Mouse (Mus musculus) neural tube, embryonic 15.5 days (tissue): ENCODE data around the gene Gm7168. TPM values are rescaled to one million over a fixed set of nuclear protein-coding genes. Genes with fewer than 3 reads are reported as not detected.
"Not testable (repeated sequence)": the region's sequence is repeated elsewhere in the genome, so short reads cannot be mapped to it uniquely, and the experiment has no call there.

Experiments used
- ATAC-seq: fragments of 200-750 bp; cut with Nextera tagmentation; 2 replicates; pipeline ENCODE4 v1.8.0; 2017; ENCODE audit warnings: mild to moderate bottlenecking, moderate TSS enrichment, moderate library complexity; ENCODE audit not compliant: low FRiP score
- H3K27ac ChIP-seq: fragments of 300-500 bp; sonication (generic); replicated peaks from 2 replicates; pipeline ENCODE4 v1.5.1; 2015; ENCODE audit warnings: mild to moderate bottlenecking, inconsistent platforms
- H3K27me3 ChIP-seq: fragments of 300-500 bp; sonication (generic); replicated peaks from 2 replicates; pipeline ENCODE4 v1.6.1; 2015; ENCODE audit warnings: inconsistent platforms
- H3K36me3 ChIP-seq: fragments of 300-500 bp; sonication (generic); 2 replicates; pipeline ENCODE4 v1.6.1; 2015; ENCODE audit warnings: inconsistent platforms
- H3K4me1 ChIP-seq: fragments of 300-500 bp; sonication (generic); 2 replicates; pipeline ENCODE4 v1.6.1; 2015; ENCODE audit warnings: inconsistent platforms
- H3K4me2 ChIP-seq: fragments of 300-500 bp; sonication (generic); 2 replicates; pipeline ENCODE4 v1.6.1; 2015; ENCODE audit warnings: inconsistent platforms, mild to moderate bottlenecking, moderate library complexity
- H3K4me3 ChIP-seq: fragments of 300-500 bp; sonication (generic); replicated peaks from 2 replicates; pipeline ENCODE4 v1.5.1; 2015; ENCODE audit warnings: mild to moderate bottlenecking, inconsistent platforms
- H3K9ac ChIP-seq: fragments of 300-500 bp; sonication (generic); replicated peaks from 2 replicates; pipeline ENCODE4 v1.6.1; 2015; ENCODE audit warnings: mild to moderate bottlenecking, inconsistent platforms
- H3K9me3 ChIP-seq: fragments of 300-500 bp; sonication (generic); replicated peaks from 2 replicates; pipeline ENCODE4 v1.6.1; 2016; ENCODE audit warnings: inconsistent platforms
- WGBS: fragments of 180-500 bp; shearing (Covaris S2); methylation state at CpG from one replicate; pipeline ENCODE4 v1.1.7; 2015; ENCODE audit warnings: mixed read lengths; 5-methylcytosine and 5-hydroxymethylcytosine counted together
- polyA plus RNA-seq: library from polyadenylated mRNA; unstranded; fragments of >200 nt; fragmentation: Nextera tagmentation; extraction: Ambion mirVana; gene quantifications from 2 replicates; pipeline ENCODE4 v1.2.1, GENCODE M21; 2015

The Gm7168 gene
- polyA plus RNA-seq, result not detected in 2 replicates

GRCm38 (mm10) chr17:13948073-13948472, at the start of gene Gm7168:
Gene Gm7168 (plus strand): TSS chr17:13948373.
- not testable (repeated sequence) for H3K4me3 ChIP-seq, H3K27me3 ChIP-seq, H3K36me3 ChIP-seq, H3K4me2 ChIP-seq, H3K9ac ChIP-seq, H3K4me1 ChIP-seq, H3K9me3 ChIP-seq, ATAC-seq, H3K27ac ChIP-seq
- 94% methylated on average over 1 of the region's 2 CpGs for WGBS

DNA sequence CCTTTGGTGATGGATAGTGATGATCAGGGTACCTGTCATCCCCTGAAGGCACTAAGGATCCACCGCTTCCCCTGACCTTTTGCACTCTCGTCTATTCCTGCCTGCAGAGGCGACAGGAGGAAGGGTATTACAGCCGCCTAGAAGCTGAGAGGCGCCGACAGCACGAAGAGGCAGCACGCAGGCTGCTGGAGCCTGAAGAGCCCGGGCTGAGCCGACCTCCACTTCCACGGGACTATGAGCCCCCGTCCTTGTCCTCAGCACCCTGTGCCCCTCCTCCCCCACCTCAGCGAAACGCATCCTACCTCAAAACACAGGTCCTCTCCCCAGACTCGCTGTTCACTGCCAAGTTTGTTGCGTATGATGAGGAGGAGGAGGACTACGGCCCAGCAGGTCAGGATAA, 49.3 kb upstream of the Gm7168 start:
- Histone ChIP-seq H3K4me2 (no peak overlapping the region), H3K9ac (no peak overlapping the region), H3K27me3 (no peaks in the 10 kb centered on the region), H3K4me3 (no peak overlapping the region), H3K9me3 (no peaks in the 10 kb centered on the region), H3K27ac (no peak overlapping the region), H3K4me1 (no peaks in the 10 kb centered on the region), H3K36me3 (peaks cover 44% of the 10 kb centered on the region)
- no peak for ATAC-seq
- WGBS, result 94% methylated on average over 17 of the region's 17 CpGs

- Histone ChIP-seq H3K4me2 (no peak overlapping the region), H3K9me3 (no peaks in the 10 kb centered on the region), H3K27ac (no peak overlapping the region), H3K4me3 (no peak overlapping the region), H3K4me1 (no peaks in the 10 kb centered on the region), H3K9ac (no peak overlapping the region), H3K36me3 (peaks cover 48% of the 10 kb centered on the region), H3K27me3 (no peaks in the 10 kb centered on the region)
- WGBS, result 90% methylated on average over 7 of the region's 7 CpGs
- ATAC-seq, result no peak; the same call in 1 of the 2 replicates
These were observed 48.9 kb upstream of the Gm7168 start for GRCm38 (mm10) chr17:13899241-13899640.

GRCm38 (mm10) chr17:13903793-13904192, 44.4 kb upstream of the Gm7168 start:
- peaks cover 59% of the 10 kb centered on the region for H3K36me3 ChIP-seq
- 83% methylated on average over 8 of the region's 8 CpGs for WGBS
- ATAC-seq, result no peak
- no peaks in the 10 kb centered on the region for H3K27me3 ChIP-seq
- H3K9ac ChIP-seq, result no peak overlapping the region
- H3K4me1 ChIP-seq, result no peaks in the 10 kb centered on the region
- no peak overlapping the region for H3K4me3 ChIP-seq
- H3K27ac ChIP-seq, result no peak overlapping the region
- H3K9me3 ChIP-seq, result no peaks in the 10 kb centered on the region
- no peak overlapping the region for H3K4me2 ChIP-seq

DNA sequence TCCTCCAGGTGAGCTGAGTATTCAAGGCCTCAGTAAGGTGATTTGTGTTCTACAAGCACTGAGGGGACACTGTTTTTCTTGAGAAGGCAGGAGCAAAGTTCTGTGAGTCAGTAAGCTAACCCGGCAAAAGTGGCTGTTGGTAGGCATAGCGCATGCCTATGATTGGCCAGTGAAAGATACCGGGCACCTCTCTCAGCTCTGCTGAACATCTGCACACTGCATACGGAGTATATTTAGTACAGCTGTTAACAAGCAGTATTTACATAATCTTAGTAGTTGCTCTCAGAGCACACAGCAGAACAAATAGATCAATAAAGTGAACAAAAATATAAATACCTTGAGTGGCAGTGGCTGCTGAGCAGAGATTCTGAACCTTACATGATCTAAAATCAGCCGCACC, 41.1 kb upstream of the Gm7168 start:
- no peak overlapping the region for H3K4me3 ChIP-seq
- H3K27me3 ChIP-seq, result no peaks in the 10 kb centered on the region
- 94% methylated on average over 5 of the region's 5 CpGs for WGBS
- H3K4me1 ChIP-seq, result no peaks in the 10 kb centered on the region
- no peak overlapping the region for H3K9ac ChIP-seq
- no peaks in the 10 kb centered on the region for H3K9me3 ChIP-seq
- H3K4me2 ChIP-seq, result no peak overlapping the region
- peaks cover 43% of the 10 kb centered on the region for H3K36me3 ChIP-seq
- no peak for ATAC-seq
- H3K27ac ChIP-seq, result no peak overlapping the region

DNA sequence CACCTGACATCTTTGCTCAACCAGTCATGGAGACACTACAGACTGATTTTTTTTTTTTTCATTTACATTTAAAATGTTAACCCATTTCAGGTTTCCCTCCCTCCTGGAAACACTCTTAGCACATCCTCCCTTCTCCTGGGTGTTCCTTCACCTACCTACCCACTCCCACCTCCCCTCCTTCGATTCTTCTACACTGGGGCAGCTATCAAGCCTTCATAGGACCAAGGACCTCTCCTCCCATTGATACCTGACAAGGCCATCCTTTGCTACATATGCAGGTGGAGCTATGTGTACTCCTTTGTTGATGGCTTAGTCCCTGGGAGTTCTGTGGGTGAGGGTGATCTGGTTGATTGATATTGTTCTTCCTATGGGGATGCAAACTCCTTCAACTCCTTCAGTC, 40.5 kb upstream of the Gm7168 start:
- Histone ChIP-seq H3K9me3 (no peaks in the 10 kb centered on the region), H3K4me1 (no peaks in the 10 kb centered on the region), H3K27me3 (no peaks in the 10 kb centered on the region), H3K36me3 (peaks cover 42% of the 10 kb centered on the region), H3K4me2 (no peak overlapping the region), H3K27ac (no peak overlapping the region), H3K4me3 (no peak overlapping the region), H3K9ac (no peak overlapping the region)
- no peak for ATAC-seq
- WGBS, result 88% methylated on average over 1 of the region's 1 CpGs

DNA sequence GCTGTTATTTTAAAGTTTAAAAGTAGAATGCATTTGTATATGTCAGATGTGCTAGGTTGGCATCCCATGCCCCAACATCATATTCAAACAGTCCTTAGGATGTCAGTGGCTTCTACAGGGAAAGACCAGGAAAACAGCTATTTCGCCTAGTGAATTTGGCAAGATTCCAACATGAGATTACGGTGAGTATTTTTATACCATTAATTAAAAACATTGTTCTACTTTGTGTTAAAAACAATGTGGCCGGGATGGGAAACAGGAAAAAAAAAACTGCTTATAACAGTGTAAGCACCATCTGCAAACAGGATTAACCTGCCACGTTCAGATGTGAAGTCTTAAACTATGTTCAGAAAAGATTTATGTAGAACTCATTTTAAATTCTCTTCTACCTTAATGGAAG, 34.2 kb upstream of the Gm7168 start:
- Histone ChIP-seq H3K9ac (no peak overlapping the region), H3K4me2 (no peak overlapping the region), H3K27me3 (no peaks in the 10 kb centered on the region), H3K27ac (no peak overlapping the region), H3K4me1 (no peaks in the 10 kb centered on the region), H3K9me3 (no peaks in the 10 kb centered on the region), H3K4me3 (no peak overlapping the region), H3K36me3 (no peaks in the 10 kb centered on the region)
- no peak for ATAC-seq
- WGBS, result 73% methylated on average over 4 of the region's 4 CpGs

DNA sequence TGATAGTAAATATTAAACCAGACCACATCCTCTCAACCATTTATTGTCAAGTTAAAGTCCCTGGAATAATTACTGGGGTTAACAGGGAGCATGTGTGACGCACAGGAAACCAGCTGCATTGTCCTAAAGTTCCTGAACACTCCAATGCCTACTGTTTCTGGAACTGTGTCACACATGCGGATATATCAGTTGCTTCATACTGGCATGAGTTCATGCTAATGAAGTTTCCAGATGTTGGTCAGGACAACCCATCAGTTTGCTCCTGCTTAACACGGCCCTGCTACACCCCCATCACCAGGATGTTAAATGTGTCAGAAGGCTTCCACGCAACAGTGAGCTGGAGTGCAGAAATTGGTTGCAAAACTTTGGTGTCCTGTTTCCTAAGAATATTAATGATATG, 33.6 kb upstream of the Gm7168 start:
- no peak overlapping the region for H3K4me3 ChIP-seq
- H3K4me2 ChIP-seq, result no peak overlapping the region
- H3K9me3 ChIP-seq, result no peaks in the 10 kb centered on the region
- 73% methylated on average over 4 of the region's 4 CpGs for WGBS
- H3K4me1 ChIP-seq, result no peaks in the 10 kb centered on the region
- H3K27ac ChIP-seq, result no peak overlapping the region
- no peaks in the 10 kb centered on the region for H3K36me3 ChIP-seq
- H3K9ac ChIP-seq, result no peak overlapping the region
- no peaks in the 10 kb centered on the region for H3K27me3 ChIP-seq
- ATAC-seq, result no peak

- no peaks in the 10 kb centered on the region for H3K9me3 ChIP-seq
- ATAC-seq, result no peak
- H3K4me2 ChIP-seq, result no peak overlapping the region
- H3K9ac ChIP-seq, result no peak overlapping the region
- no peaks in the 10 kb centered on the region for H3K36me3 ChIP-seq
- H3K27me3 ChIP-seq, result no peaks in the 10 kb centered on the region
- WGBS, result 88% methylated on average over 2 of the region's 2 CpGs
- no peak overlapping the region for H3K27ac ChIP-seq
- H3K4me1 ChIP-seq, result no peaks in the 10 kb centered on the region
- H3K4me3 ChIP-seq, result no peak overlapping the region
These were observed 27.4 kb upstream of the Gm7168 start for GRCm38 (mm10) chr17:13920771-13921170.

DNA sequence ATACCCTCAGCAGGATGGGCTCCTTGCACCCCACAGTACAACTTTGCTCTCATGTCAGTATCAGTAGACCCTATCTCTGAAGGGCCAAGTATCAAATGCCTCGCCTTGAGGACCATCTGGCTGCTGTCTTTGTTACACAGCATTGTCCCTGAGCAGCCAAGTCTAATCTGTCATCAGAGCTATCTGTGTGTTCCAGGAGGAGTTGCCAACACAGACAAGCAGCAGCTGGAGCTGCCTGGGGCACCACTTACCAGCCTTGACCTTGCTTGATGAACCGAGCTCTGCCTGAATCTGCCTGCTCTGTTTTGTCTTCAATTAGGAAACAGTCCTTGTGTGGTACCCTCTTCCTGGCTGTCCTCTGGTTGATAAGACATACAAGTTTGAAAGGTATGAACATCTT, 24.8 kb upstream of the Gm7168 start:
- H3K4me1 ChIP-seq, result no peaks in the 10 kb centered on the region
- no peak; the same call in 1 of the 2 replicates for ATAC-seq
- no peak overlapping the region for H3K4me3 ChIP-seq
- H3K27ac ChIP-seq, result no peak overlapping the region
- no peaks in the 10 kb centered on the region for H3K9me3 ChIP-seq
- no peak overlapping the region for H3K4me2 ChIP-seq
- 54% methylated on average over 2 of the region's 2 CpGs for WGBS
- H3K36me3 ChIP-seq, result no peaks in the 10 kb centered on the region
- H3K9ac ChIP-seq, result no peak overlapping the region
- no peaks in the 10 kb centered on the region for H3K27me3 ChIP-seq

GRCm38 (mm10) chr17:13924588-13924987, 23.6 kb upstream of the Gm7168 start:
- Histone ChIP-seq H3K36me3 (no peaks in the 10 kb centered on the region), H3K4me3 (no peak overlapping the region), H3K4me2 (no peak overlapping the region), H3K9me3 (no peaks in the 10 kb centered on the region), H3K27ac (no peak overlapping the region), H3K27me3 (no peaks in the 10 kb centered on the region), H3K4me1 (no peaks in the 10 kb centered on the region), H3K9ac (no peak overlapping the region)
- ATAC-seq, result no peak
- WGBS, result 93% methylated on average over 2 of the region's 2 CpGs

- 70% methylated on average over 3 of the region's 3 CpGs for WGBS
- H3K36me3 ChIP-seq, result no peaks in the 10 kb centered on the region
- no peak overlapping the region for H3K4me2 ChIP-seq
- H3K9me3 ChIP-seq, result no peaks in the 10 kb centered on the region
- H3K27ac ChIP-seq, result no peak overlapping the region
- no peak overlapping the region for H3K9ac ChIP-seq
- no peaks in the 10 kb centered on the region for H3K27me3 ChIP-seq
- no peak for ATAC-seq
- no peak overlapping the region for H3K4me3 ChIP-seq
- H3K4me1 ChIP-seq, result no peaks in the 10 kb centered on the region
These were observed 22.2 kb upstream of the Gm7168 start for GRCm38 (mm10) chr17:13925931-13926330.

- no peaks in the 10 kb centered on the region for H3K36me3 ChIP-seq
- no peak overlapping the region for H3K9ac ChIP-seq
- H3K4me3 ChIP-seq, result no peak overlapping the region
- no peak for ATAC-seq
- WGBS, result 88% methylated on average over 9 of the region's 9 CpGs
- no peaks in the 10 kb centered on the region for H3K9me3 ChIP-seq
- no peaks in the 10 kb centered on the region for H3K4me1 ChIP-seq
- no peak overlapping the region for H3K4me2 ChIP-seq
- no peaks in the 10 kb centered on the region for H3K27me3 ChIP-seq
- no peak overlapping the region for H3K27ac ChIP-seq
These were observed 17.8 kb upstream of the Gm7168 start for GRCm38 (mm10) chr17:13930421-13930820.
